In genomic region chr11:117491408-117492208, GRCm38 (mm10) we compare ENCODE assay signal across 19 mouse cellular contexts. TPM values are rescaled to one million over a fixed set of nuclear protein-coding genes. Genes with fewer than 3 reads are reported as not detected.
DNase-seq lines count a peak whose midpoint lies in the region; ATAC-seq and TF ChIP-seq lines count a peak whose summit lies in the region.
"Had no signal": no experiment of that assay in that cellular context is flagged by ENCODE, and none has a peak within 500 bp of the region (broad histone marks: within the 10 kb centered on the region; RNA-seq: fewer than 3 reads in every experiment).

No protein-coding gene starts in this region.

- no peaks in the 10 kb centered on the region for H3K27me3 ChIP-seq in neural tube, embryonic 14.5 days (ENCODE audit: control insufficient read depth, insufficient read depth, low read length)
- H3K27me3 ChIP-seq in forebrain, embryonic 15.5 days: no peaks in the 10 kb centered on the region
- H3K27me3 ChIP-seq in limb, embryonic 12.5 days: no peaks in the 10 kb centered on the region
- H3K27me3 ChIP-seq in midbrain, postnatal 0 days (ENCODE audit: insufficient read depth, low read length): no peaks in the 10 kb centered on the region

- peaks cover 3% of the 10 kb centered on the region; the same call in 1 of the 2 replicates for H3K4me1 ChIP-seq in neural tube, embryonic 14.5 days (ENCODE audit: control insufficient read depth, insufficient read depth, low read length)
- H3K4me1 ChIP-seq in forebrain, embryonic 15.5 days: peaks cover 28% of the 10 kb centered on the region
- peaks cover 35% of the 10 kb centered on the region for H3K4me1 ChIP-seq in limb, embryonic 12.5 days (replicated peaks)
- H3K4me1 ChIP-seq in midbrain, postnatal 0 days (ENCODE audit: insufficient read depth, low read length): peaks cover 17% of the 10 kb centered on the region; the same call in 1 of the 2 replicates
- H3K4me1 ChIP-seq: heart, embryonic 12.5 days; stomach, embryonic 15.5 days had no signal

- no peak overlapping the region for H3K27ac ChIP-seq in neural tube, embryonic 14.5 days (ENCODE audit: low read depth, low read length)
- peak overlapping the region; percentile 47 for H3K27ac ChIP-seq in forebrain, embryonic 15.5 days (replicated peaks)
- H3K27ac ChIP-seq in limb, embryonic 12.5 days: peak overlapping the region; percentile 76
- H3K27ac ChIP-seq in midbrain, postnatal 0 days (ENCODE audit: low read depth, low read length): peak overlapping the region; percentile 38
- H3K27ac ChIP-seq in gastrocnemius, adult 2 months: no peak overlapping the region
- H3K27ac ChIP-seq: left cerebral cortex, adult 2 months; liver, embryonic 14.5 days; stomach, embryonic 15.5 days had no signal

- no peak overlapping the region for H3K9ac ChIP-seq in neural tube, embryonic 14.5 days (replicated peaks; ENCODE audit: low read depth, low read length)
- peak overlapping the region; percentile 3; the same call in 1 of the 2 replicates for H3K9ac ChIP-seq in forebrain, embryonic 15.5 days (replicated peaks)
- H3K9ac ChIP-seq in limb, embryonic 12.5 days (replicated peaks): no peak overlapping the region
- no peak overlapping the region for H3K9ac ChIP-seq in midbrain, postnatal 0 days (replicated peaks; ENCODE audit: low read length, poor library complexity, severe bottlenecking)
- H3K9ac ChIP-seq: heart, embryonic 12.5 days; liver, embryonic 14.5 days; stomach, embryonic 15.5 days had no signal

- no peak for DNase-seq in neural tube, embryonic 10.5 days (ENCODE audit: extremely low spot score, low spot score)
- DNase-seq in midbrain, postnatal 0 days (ENCODE audit: low spot score): no peak
- DNase-seq in gastrocnemius, adult 2 months: no peak
- DNase-seq in heart, adult 18-20 months: no peak
- DNase-seq: B cell, adult 2 months; cerebellum, postnatal 14 days; kidney, postnatal 4 days; lung, postnatal 14 days had no signal

- no peak for TF ChIP-seq CTCF in midbrain, postnatal 0 days (IDR thresholded peaks at IDR 0.05)
- TF ChIP-seq CTCF in gastrocnemius, adult 2 months (IDR thresholded peaks at IDR 0.05): no peak

- intact Hi-C loops in gastrocnemius, adult 2 months (cut with DNase I): no loop called here

- ATAC-seq in neural tube, embryonic 14.5 days (ENCODE audit: low read depth): peak; percentile 34; the same call in 1 of the 2 replicates
- ATAC-seq in forebrain, embryonic 15.5 days (replicated peaks): peak; percentile 79
- ATAC-seq in limb, embryonic 12.5 days (ENCODE audit: insufficient number of reproducible peaks, insufficient read depth, low FRiP score, low TSS enrichment, low read depth): 0 out of 2 replicates have a peak, but pooled peaks have one; percentile 28
- no peak for ATAC-seq in midbrain, postnatal 0 days (ENCODE audit: low FRiP score)
- no peak for ATAC-seq in megakaryocyte-erythroid progenitor cell, adult 5-6 weeks (replicated peaks; ENCODE audit: low FRiP score, low TSS enrichment, poor library complexity, severe bottlenecking)
- ATAC-seq: inflammation-experienced regulatory T-cells, adult 6 months had no signal

- no peak overlapping the region for H3K4me2 ChIP-seq in neural tube, embryonic 14.5 days (ENCODE audit: low read depth, low read length)
- no peak overlapping the region for H3K4me2 ChIP-seq in forebrain, embryonic 15.5 days (replicated peaks)
- no peak overlapping the region for H3K4me2 ChIP-seq in limb, embryonic 12.5 days
- H3K4me2 ChIP-seq in midbrain, postnatal 0 days (ENCODE audit: low read depth, low read length, poor library complexity, severe bottlenecking): no peak overlapping the region
- H3K4me2 ChIP-seq: heart, embryonic 12.5 days; stomach, embryonic 15.5 days had no signal

- 71% methylated on average over 15 of the region's 17 CpGs for WGBS in neural tube, embryonic 14.5 days
- WGBS in forebrain, embryonic 15.5 days: 30% methylated on average over 16 of the region's 17 CpGs
- 71% methylated on average over 16 of the region's 17 CpGs for WGBS in limb, embryonic 12.5 days
- WGBS in midbrain, postnatal 0 days: 44% methylated on average over 17 of the region's 17 CpGs

- no peaks in the 10 kb centered on the region for H3K36me3 ChIP-seq in neural tube, embryonic 14.5 days (ENCODE audit: control insufficient read depth, insufficient read depth, low read length)
- H3K36me3 ChIP-seq in forebrain, embryonic 15.5 days: no peaks in the 10 kb centered on the region
- H3K36me3 ChIP-seq in limb, embryonic 12.5 days: no peaks in the 10 kb centered on the region
- H3K36me3 ChIP-seq in midbrain, postnatal 0 days (ENCODE audit: insufficient read depth, low read length): no peaks in the 10 kb centered on the region
- H3K36me3 ChIP-seq: heart, embryonic 12.5 days; stomach, embryonic 15.5 days had no signal

- H3K9me3 ChIP-seq in neural tube, embryonic 14.5 days (ENCODE audit: control insufficient read depth, low read length): no peaks in the 10 kb centered on the region
- no peaks in the 10 kb centered on the region for H3K9me3 ChIP-seq in forebrain, embryonic 15.5 days
- 0 out of 2 replicates have a peak, but pooled peaks cover 8% of the 10 kb centered on the region for H3K9me3 ChIP-seq in limb, embryonic 12.5 days
- no peaks in the 10 kb centered on the region for H3K9me3 ChIP-seq in midbrain, postnatal 0 days (ENCODE audit: low read length)
- H3K9me3 ChIP-seq: stomach, embryonic 15.5 days had no signal

- H3K4me3 ChIP-seq in neural tube, embryonic 14.5 days (ENCODE audit: low read depth, low read length): no peak overlapping the region
- H3K4me3 ChIP-seq in forebrain, embryonic 15.5 days: no peak overlapping the region
- H3K4me3 ChIP-seq in limb, embryonic 12.5 days (replicated peaks): no peak overlapping the region
- H3K4me3 ChIP-seq in midbrain, postnatal 0 days (ENCODE audit: low read depth, low read length): no peak overlapping the region
- no peak overlapping the region for H3K4me3 ChIP-seq in gastrocnemius, adult 2 months
- H3K4me3 ChIP-seq: heart, embryonic 12.5 days; left cerebral cortex, adult 2 months; stomach, embryonic 15.5 days had no signal

RNA-seq across cellular contexts. Expression of gene Gm11733, which starts 7.4 kb away (rescaled TPM):
- not detected in 2 replicates for polyA plus RNA-seq in neural tube, embryonic 14.5 days (2014; fragmentation: Nextera tagmentation; extraction: Ambion mirVana)
- 0.28 TPM in 1 of 2 replicates, not detected in the other for polyA plus RNA-seq in forebrain, embryonic 15.5 days (2015; fragmentation: Nextera tagmentation; extraction: Ambion mirVana)
- polyA plus RNA-seq in limb, embryonic 12.5 days (2016; fragmentation: Nextera tagmentation; extraction: Ambion mirVana): not detected in 2 replicates
- total RNA-seq in midbrain, postnatal 0 days (2014; rRNA removed): 0.38 TPM in 1 of 2 replicates, not detected in the other
- 0.07 TPM in 1 of 2 replicates, not detected in the other for polyA plus RNA-seq in midbrain, postnatal 0 days (2015; fragmentation: Nextera tagmentation; extraction: Ambion mirVana)
- not detected for total RNA-seq in gastrocnemius, adult 2 months (2021)
- not detected in 2 replicates for total RNA-seq in megakaryocyte-erythroid progenitor cell, adult 5-6 weeks (2014; fragmentation: Nextera tagmentation)
- total RNA-seq in megakaryocyte-erythroid progenitor cell, adult 5-6 weeks (2017): not detected in 2 replicates
- not detected for total RNA-seq in heart, adult 18-20 months (2021)
- total RNA-seq: gastrocnemius, adult 18-20 months; monocyte, adult 5-6 weeks had no signal
- polyA plus RNA-seq: heart, embryonic 12.5 days; inflammation-experienced regulatory T-cells, adult 6 months; liver, embryonic 14.5 days; stomach, embryonic 15.5 days had no signal

Comparison
In these comparisons a context has a peak if more than half of its experiments do, and no peak if none do; other contexts are left out.
1. ATAC-seq: peak in neural tube, embryonic 14.5 days (single experiment), forebrain, embryonic 15.5 days (single experiment) and limb, embryonic 12.5 days (single experiment); none in midbrain, postnatal 0 days (single experiment) and megakaryocyte-erythroid progenitor cell, adult 5-6 weeks (single experiment).
2. H3K27ac ChIP-seq: peak in forebrain, embryonic 15.5 days (single experiment), limb, embryonic 12.5 days (single experiment) and midbrain, postnatal 0 days (single experiment); none in neural tube, embryonic 14.5 days (single experiment) and gastrocnemius, adult 2 months (single experiment).